Mouse (Mus musculus): ENCODE measurements around the gene Arhgdia.

- TF ChIP-seq CTCF (IDR thresholded peaks at IDR 0.05; ENCODE audit: control insufficient read depth, insufficient read depth, insufficient read length): no peak
- no peak for TF ChIP-seq CEBPB (IDR thresholded peaks at IDR 0.05; ENCODE audit: low read depth)
- no peak for TF ChIP-seq MYOG (IDR thresholded peaks at IDR 0.05; ENCODE audit: control insufficient read depth, extremely low read depth, insufficient read length)
- no peak for TF ChIP-seq USF1 (IDR thresholded peaks at IDR 0.05; ENCODE audit: low read depth)
- no peak for TF ChIP-seq FOSL1 (IDR thresholded peaks at IDR 0.05; ENCODE audit: insufficient read depth, low read length, poor library complexity, severe bottlenecking)
Measured at GRCm38 (mm10) chr11:120534093-120534492, 47.3 kb downstream of the Arhgdia start.

Data from C2C12 (cell line).